Mouse (Mus musculus) left cerebral cortex, adult 18-20 months (tissue): ENCODE data around the gene Snd1. TPM values are rescaled to one million over a fixed set of nuclear protein-coding genes. Genes with fewer than 3 reads are reported as not detected.

Experiments
- DNase-seq, 2 experiments: peaks; one replicate each; pipeline ENCODE4 v3.0.0; 2021 to 2022; ENCODE audit warnings: low spot score in 2 of 2, mixed read lengths in 1 of 2
- total RNA-seq, 2 experiments: library from RNA; stranded (reverse); gene quantifications; 2 replicates each; pipeline ENCODE4 v1.2.3; 2021

Gene Snd1
- total RNA-seq, 2 experiments from 2014 or later, result 80.5 to 83.0 TPM

GRCm38 (mm10) chr6:28857198-28858180 lies 382.6 kb downstream of the Snd1 start:
- DNase-seq, result no peak

GRCm38 (mm10) chr6:28859094-28859493 lies 384.2 kb downstream of the Snd1 start:
- no peak for DNase-seq

- no peak for DNase-seq
Measured at GRCm38 (mm10) chr6:28860450-28860849, 385.5 kb downstream of the Snd1 start.

- DNase-seq, result no peak
Measured at GRCm38 (mm10) chr6:28860922-28861321, 386.0 kb downstream of the Snd1 start.

GRCm38 (mm10) chr6:28862304-28862703 lies 387.4 kb downstream of the Snd1 start:
- DNase-seq, result no peak

GRCm38 (mm10) chr6:28864684-28865083 lies 389.7 kb downstream of the Snd1 start:
- DNase-seq, result peak in 1 of 2 experiments; percentile 36

- no peak for DNase-seq
Measured at GRCm38 (mm10) chr6:28865112-28865511, 390.2 kb downstream of the Snd1 start.

GRCm38 (mm10) chr6:28866206-28866605 lies 391.3 kb downstream of the Snd1 start:
- no peak for DNase-seq

- no peak for DNase-seq
Measured at GRCm38 (mm10) chr6:28867516-28868251, 392.7 kb downstream of the Snd1 start.

- DNase-seq, result no peak
Measured at GRCm38 (mm10) chr6:28871725-28872420, 396.9 kb downstream of the Snd1 start.

GRCm38 (mm10) chr6:28872421-28872795 lies 397.5 kb downstream of the Snd1 start:
- DNase-seq, result no peak

GRCm38 (mm10) chr6:28874053-28874452 lies 399.1 kb downstream of the Snd1 start:
- no peak for DNase-seq

GRCm38 (mm10) chr6:28874759-28875158 lies 399.8 kb downstream of the Snd1 start:
- no peak for DNase-seq

- no peak for DNase-seq
Measured at GRCm38 (mm10) chr6:28875333-28875732, 400.4 kb downstream of the Snd1 start.

- no peak for DNase-seq
Measured at GRCm38 (mm10) chr6:28876492-28876891, 401.6 kb downstream of the Snd1 start.

GRCm38 (mm10) chr6:28877945-28878666 lies 403.2 kb downstream of the Snd1 start:
- DNase-seq, result no peak

- no peak for DNase-seq
Measured at GRCm38 (mm10) chr6:28879315-28879714, 404.4 kb downstream of the Snd1 start.

GRCm38 (mm10) chr6:28880909-28881308 lies 406.0 kb downstream of the Snd1 start:
- no peak for DNase-seq

GRCm38 (mm10) chr6:28883518-28883917 lies 408.6 kb downstream of the Snd1 start:
- no peak for DNase-seq

- no peak for DNase-seq
Measured at GRCm38 (mm10) chr6:28886724-28887440, 411.9 kb downstream of the Snd1 start.
